Mouse (Mus musculus) heart, postnatal 0 days (tissue): ENCODE results near the gene Smo.
A peak's percentile ranks its signal among the peaks of the same experiment; 100 is the strongest.

Source experiments
- CTCF ChIP-seq: IDR thresholded peaks from 2 replicates; pipeline ENCODE4 v1.5.1; 2016; ENCODE audit warnings: antibody characterized with exemption, control low read depth, low read depth
- EP300 ChIP-seq: IDR thresholded peaks from 2 replicates; pipeline ENCODE4 v1.6.1; 2016; ENCODE audit warnings: antibody characterized with exemption, low read depth

GRCm38 (mm10) chr6:29758417-29758816 lies 23.1 kb downstream of the Smo start:
- TF ChIP-seq CTCF (peak; percentile 90), EP300 (no peak)
